Comparison of ENCODE assay signal across 9 mouse cellular contexts in the genomic region with DNA sequence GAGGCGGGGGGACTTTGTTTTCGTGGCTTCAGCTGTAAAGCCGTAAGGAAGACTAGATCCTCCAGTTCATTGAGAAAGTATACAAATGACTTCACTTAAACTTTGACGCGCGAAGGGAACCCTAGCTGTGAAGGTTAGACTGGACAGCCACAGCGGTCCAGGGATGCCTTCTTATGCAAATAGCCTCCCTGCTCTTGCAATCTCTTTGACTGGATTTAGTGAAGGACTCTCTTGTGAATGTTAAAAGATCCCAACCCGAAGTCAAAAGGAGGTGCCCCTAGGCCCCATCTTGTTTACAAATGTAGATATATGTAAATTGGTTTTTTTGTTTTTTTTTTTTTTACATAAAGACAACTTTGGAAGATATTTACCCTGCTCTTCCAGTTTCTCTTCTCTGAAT. TPM values are rescaled to one million over a fixed set of nuclear protein-coding genes. Genes with fewer than 3 reads are reported as not detected.
DNase-seq lines count a peak whose midpoint lies in the region; ATAC-seq and TF ChIP-seq lines count a peak whose summit lies in the region.
"Had no signal": no experiment of that assay in that cellular context is flagged by ENCODE, and none has a peak within 500 bp of the region (broad histone marks: within the 10 kb centered on the region; RNA-seq: fewer than 3 reads in every experiment).

No protein-coding gene starts in this region.

- intact Hi-C loops in heart, adult 2 months (cut with DNase I): loop anchor here (1.0 to 5.0 kb wide), 2 partner anchors 21 to 100 kb away; partner anchors contain the start of gene Senp3
- intact Hi-C loops in left cerebral cortex, postnatal 25 days (cut with DNase I): loop anchor here (2.0 to 5.0 kb wide), 2 partner anchors 23 to 80 kb away; partner anchors contain the start of genes Atp1b2 and Mpdu1

- DNase-seq in heart, adult 2 months: no peak
- DNase-seq in heart, postnatal 4 days: no peak
- DNase-seq in right cerebral cortex, adult 18-20 months: no peak
- no peak for DNase-seq in spleen, adult 18-20 months
- no peak for DNase-seq in left cerebral cortex, postnatal 25 days (ENCODE audit: low spot score in 2 of 2)

- no peak for ATAC-seq in forebrain, embryonic 15.5 days (replicated peaks)

- no peaks in the 10 kb centered on the region for H3K27me3 ChIP-seq in heart, adult 2 months (ENCODE audit: control insufficient read depth, insufficient read depth, low read length)
- no peaks in the 10 kb centered on the region for H3K27me3 ChIP-seq in ES-Bruce4 (ENCODE audit: control insufficient read depth, insufficient read depth, low read length, poor library complexity, severe bottlenecking)
- no peaks in the 10 kb centered on the region for H3K27me3 ChIP-seq in forebrain, embryonic 15.5 days
- H3K27me3 ChIP-seq: Patski had no signal

- no peaks in the 10 kb centered on the region for H3K9me3 ChIP-seq in ES-Bruce4 (replicated peaks; ENCODE audit: control insufficient read depth, insufficient read depth, low read length, poor library complexity, severe bottlenecking)
- no peaks in the 10 kb centered on the region for H3K9me3 ChIP-seq in forebrain, embryonic 15.5 days

- no peak for TF ChIP-seq POLR2A in heart, adult 2 months (IDR thresholded peaks at IDR 0.05; ENCODE audit: insufficient read depth, low read depth, low read length)
- no peak for TF ChIP-seq POLR2A in ES-Bruce4 (IDR thresholded peaks at IDR 0.05; ENCODE audit: insufficient read depth, low read length)

- H3K4me3 ChIP-seq in heart, adult 2 months: peak overlapping the region; percentile 91
- H3K4me3 ChIP-seq in ES-Bruce4 (ENCODE audit: low read depth, low read length) (peak overlapping the region; percentile 96), macrophage (ENCODE audit: inconsistent target) (peak overlapping the region; percentile 93)
- peak overlapping the region; percentile 75 for H3K4me3 ChIP-seq in forebrain, embryonic 15.5 days

- H3K27ac ChIP-seq in heart, adult 2 months: peak overlapping the region; percentile 89
- H3K27ac ChIP-seq in ES-Bruce4 (ENCODE audit: insufficient read depth, low read length) (peak overlapping the region; percentile 100), macrophage (peak overlapping the region; percentile 93)
- peak overlapping the region; percentile 96 for H3K27ac ChIP-seq in forebrain, embryonic 15.5 days (replicated peaks)

- H3K4me1 ChIP-seq in heart, adult 2 months (ENCODE audit: control insufficient read depth, insufficient read depth, low read length): peaks cover 5% of the 10 kb centered on the region
- H3K4me1 ChIP-seq in ES-Bruce4 (ENCODE audit: control insufficient read depth, insufficient read depth, low read length): peaks cover 4% of the 10 kb centered on the region
- peaks cover 37% of the 10 kb centered on the region for H3K4me1 ChIP-seq in forebrain, embryonic 15.5 days

- H3K4me2 ChIP-seq in forebrain, embryonic 15.5 days (replicated peaks): peak overlapping the region; percentile 70

- H3K36me3 ChIP-seq in heart, adult 2 months (ENCODE audit: control insufficient read depth, insufficient read depth, low read length): no peaks in the 10 kb centered on the region
- H3K36me3 ChIP-seq in ES-Bruce4 (ENCODE audit: control insufficient read depth, insufficient read depth, low read length, poor library complexity, severe bottlenecking) (peaks cover 15% of the 10 kb centered on the region), macrophage (ENCODE audit: inconsistent target) (no peaks in the 10 kb centered on the region)
- no peaks in the 10 kb centered on the region for H3K36me3 ChIP-seq in forebrain, embryonic 15.5 days

- peak overlapping the region; percentile 53 for H3K9ac ChIP-seq in heart, adult 2 months (ENCODE audit: low read depth, low read length)
- H3K9ac ChIP-seq in ES-Bruce4 (ENCODE audit: low read depth, poor library complexity, severe bottlenecking): peak overlapping the region; percentile 92
- H3K9ac ChIP-seq in forebrain, embryonic 15.5 days (replicated peaks): peak overlapping the region; percentile 61

- no peak for TF ChIP-seq EP300 in heart, adult 2 months (IDR thresholded peaks at IDR 0.05; ENCODE audit: insufficient read depth, low read depth, low read length)
- peak; percentile 94 for TF ChIP-seq EP300 in ES-Bruce4 (IDR thresholded peaks at IDR 0.05; ENCODE audit: insufficient read depth, low read depth, low read length)

- no peaks in the 10 kb centered on the region; the same call in 1 of the 2 replicates for H3K79me2 ChIP-seq in heart, adult 2 months (replicated peaks; ENCODE audit: control insufficient read depth, insufficient read depth, low read length)
- peaks cover 81% of the 10 kb centered on the region for H3K79me2 ChIP-seq in macrophage (ENCODE audit: inconsistent target)

- under 1% methylated on average over 8 of the region's 8 CpGs for WGBS in heart, adult 2 months
- WGBS in forebrain, embryonic 15.5 days: under 1% methylated on average over 8 of the region's 8 CpGs
- 1% methylated on average over 8 of the region's 8 CpGs for WGBS in macrophage (ENCODE audit: missing documents)

- TF ChIP-seq CTCF in heart, adult 2 months (IDR thresholded peaks at IDR 0.05): no peak
- TF ChIP-seq CTCF in ES-Bruce4 (IDR thresholded peaks at IDR 0.05; ENCODE audit: low read depth, low read length): no peak

RNA-seq across cellular contexts. Expression of gene Trp53, which starts 1.7 kb away (rescaled TPM):
- total RNA-seq in heart, adult 2 months (2021): 10 to 100 TPM; 13.6 to 15.3 TPM
- polyA plus RNA-seq in heart, adult 2 months (2012; rRNA removed): 35.0 and 41.6 TPM in 2 replicates
- total RNA-seq in heart, postnatal 4 days (2021): 10 to 100 TPM; 41.6 to 46.1 TPM
- polyA plus RNA-seq in ES-Bruce4 (2011; ENCODE audit: insufficient read depth, insufficient read length, low read depth, missing spikeins) (230 and 277 TPM in 2 replicates), macrophage (2018) (32.6 to 59.9 TPM (median 52.5 TPM) in 3 replicates)
- polyA plus RNA-seq in forebrain, embryonic 15.5 days (2015; fragmentation: Nextera tagmentation; extraction: Ambion mirVana): 112 and 115 TPM in 2 replicates
- total RNA-seq in macrophage (2018; cell fraction: chromatin; rRNA removed): 10 to 100 TPM; 28.7 to 99.5 (median 49.8) TPM
- 10 to 100 TPM; 38.1 to 55.5 (median 45.5) TPM for total RNA-seq in macrophage (2018; cell fraction: cytosol; rRNA removed)
- 100 to 1,000 TPM in 1 of 26 experiments, 10 to 100 TPM in 25; 32.0 to 114 (median 50.3) TPM for total RNA-seq in macrophage (2018; cell fraction: nucleus; rRNA removed)
- 10 to 100 TPM; 18.7 to 21.1 TPM for total RNA-seq in left cerebral cortex, postnatal 25 days (2021)

RNA-seq across cellular contexts. Expression of gene Wrap53, which starts 1.8 kb away (rescaled TPM):
- total RNA-seq in heart, adult 2 months (2021): 1 to 10 TPM; 5.4 to 5.6 TPM
- polyA plus RNA-seq in heart, adult 2 months (2012; rRNA removed): 10.1 and 10.5 TPM in 2 replicates
- total RNA-seq in heart, postnatal 4 days (2021): 1 to 10 TPM; 5.8 to 7.0 TPM
- polyA plus RNA-seq in ES-Bruce4 (2011; ENCODE audit: insufficient read depth, insufficient read length, low read depth, missing spikeins) (10.3 and 17.8 TPM in 2 replicates), macrophage (2018) (4.4 to 5.0 TPM (median 5.0 TPM) in 3 replicates)
- polyA plus RNA-seq in forebrain, embryonic 15.5 days (2015; fragmentation: Nextera tagmentation; extraction: Ambion mirVana): 26.3 and 27.2 TPM in 2 replicates
- total RNA-seq in macrophage (2018; cell fraction: chromatin; rRNA removed): 10 to 100 TPM in 9 of 26 experiments, 1 to 10 TPM in 16, under 1 TPM in 1; 0.81 to 18.2 (median 8.6) TPM
- total RNA-seq in macrophage (2018; cell fraction: cytosol; rRNA removed): 1 to 10 TPM; 3.5 to 6.9 (median 5.0) TPM
- total RNA-seq in macrophage (2018; cell fraction: nucleus; rRNA removed): 10 to 100 TPM in 6 of 26 experiments, 1 to 10 TPM in 20; 3.1 to 13.1 (median 7.6) TPM
- 10 to 100 TPM; 10.1 to 10.4 TPM for total RNA-seq in left cerebral cortex, postnatal 25 days (2021)

RNA-seq across cellular contexts. Expression of gene Efnb3, which starts 21.8 kb away (rescaled TPM):
- 100 to 1,000 TPM in 1 of 2 experiments, 10 to 100 TPM in 1; 89.2 to 106 TPM for total RNA-seq in heart, adult 2 months (2021)
- polyA plus RNA-seq in heart, adult 2 months (2012; rRNA removed): 57.4 and 95.6 TPM in 2 replicates
- 100 to 1,000 TPM in 1 of 2 experiments, 10 to 100 TPM in 1; 98.5 to 117 TPM for total RNA-seq in heart, postnatal 4 days (2021)
- 3.9 and 4.0 TPM in 2 replicates for polyA plus RNA-seq in ES-Bruce4 (2011; ENCODE audit: insufficient read depth, insufficient read length, low read depth, missing spikeins)
- polyA plus RNA-seq in forebrain, embryonic 15.5 days (2015; fragmentation: Nextera tagmentation; extraction: Ambion mirVana): 107 and 114 TPM in 2 replicates
- under 1 TPM in 17 of 26 experiments, not detected in 9; 0.12 to 0.97 (median 0.38) TPM for total RNA-seq in macrophage (2018; cell fraction: chromatin; rRNA removed)
- total RNA-seq in macrophage (2018; cell fraction: cytosol; rRNA removed): under 1 TPM in 4 of 26 experiments, not detected in 22; 0.03 to 0.05 (median 0.04) TPM
- total RNA-seq in macrophage (2018; cell fraction: nucleus; rRNA removed): under 1 TPM in 18 of 26 experiments, not detected in 8; 0.17 to 0.75 (median 0.33) TPM
- 0.06 TPM in 1 of 3 replicates, not detected in the others for polyA plus RNA-seq in macrophage (2018)
- total RNA-seq in left cerebral cortex, postnatal 25 days (2021): 10 to 100 TPM; 57.5 to 60.4 TPM

RNA-seq across cellular contexts. Expression of gene Atp1b2, which starts 23.9 kb away (rescaled TPM):
- 10 to 100 TPM; 17.0 to 20.3 TPM for total RNA-seq in heart, adult 2 months (2021)
- polyA plus RNA-seq in heart, adult 2 months (2012; rRNA removed): 23.7 and 30.0 TPM in 2 replicates
- 10 to 100 TPM; 27.0 to 29.1 TPM for total RNA-seq in heart, postnatal 4 days (2021)
- polyA plus RNA-seq in ES-Bruce4 (2011; ENCODE audit: insufficient read depth, insufficient read length, low read depth, missing spikeins): 20.4 and 24.0 TPM in 2 replicates
- polyA plus RNA-seq in forebrain, embryonic 15.5 days (2015; fragmentation: Nextera tagmentation; extraction: Ambion mirVana): 22.2 and 25.9 TPM in 2 replicates
- under 1 TPM in 2 of 26 experiments, not detected in 24; 0.38 to 0.54 TPM for total RNA-seq in macrophage (2018; cell fraction: chromatin; rRNA removed)
- under 1 TPM in 10 of 26 experiments, not detected in 16; 0.04 to 0.30 (median 0.08) TPM for total RNA-seq in macrophage (2018; cell fraction: cytosol; rRNA removed)
- total RNA-seq in macrophage (2018; cell fraction: nucleus; rRNA removed): not detected
- polyA plus RNA-seq in macrophage (2018): not detected in 3 replicates
- 100 to 1,000 TPM; 403 to 438 TPM for total RNA-seq in left cerebral cortex, postnatal 25 days (2021)

RNA-seq across cellular contexts. Expression of gene Dnah2, which starts 32.9 kb away (rescaled TPM):
- total RNA-seq in heart, adult 2 months (2021): under 1 TPM; 0.08 to 0.41 TPM
- 0.15 and 0.23 TPM in 2 replicates for polyA plus RNA-seq in heart, adult 2 months (2012; rRNA removed)
- total RNA-seq in heart, postnatal 4 days (2021): under 1 TPM; 0.20 to 0.50 TPM
- 1.2 and 2.0 TPM in 2 replicates for polyA plus RNA-seq in ES-Bruce4 (2011; ENCODE audit: insufficient read depth, insufficient read length, low read depth, missing spikeins)
- polyA plus RNA-seq in forebrain, embryonic 15.5 days (2015; fragmentation: Nextera tagmentation; extraction: Ambion mirVana): 2.7 and 3.1 TPM in 2 replicates
- total RNA-seq in macrophage (2018; cell fraction: chromatin; rRNA removed): 1 to 10 TPM in 10 of 26 experiments, under 1 TPM in 15, not detected in 1; 0.07 to 2.1 (median 0.74) TPM
- total RNA-seq in macrophage (2018; cell fraction: cytosol; rRNA removed): 1 to 10 TPM in 19 of 26 experiments, under 1 TPM in 7; 0.57 to 2.2 (median 1.4) TPM
- 1 to 10 TPM in 10 of 26 experiments, under 1 TPM in 16; 0.10 to 3.0 (median 0.83) TPM for total RNA-seq in macrophage (2018; cell fraction: nucleus; rRNA removed)
- polyA plus RNA-seq in macrophage (2018): 0.32 to 3.0 TPM (median 1.5 TPM) in 3 replicates
- total RNA-seq in left cerebral cortex, postnatal 25 days (2021): 1 to 10 TPM; 3.0 to 3.6 TPM

Comparison
In these comparisons a context has a peak if more than half of its experiments do, and no peak if none do; other contexts are left out.
1. RNA of gene Efnb3, which starts 21.8 kb away (polyA plus RNA-seq): 107 to 114 TPM in forebrain, embryonic 15.5 days and 57.4 to 95.6 TPM in heart, adult 2 months; 3.9 to 4.0 TPM in ES-Bruce4 and 0.06 TPM in macrophage; every median in the first group is over 10 times any median in the second.
2. Peak in every context shown above with its lines, with median percentiles within 50 percentile points of each other: H3K27ac ChIP-seq, H3K4me3 ChIP-seq and H3K9ac ChIP-seq.